Mouse (Mus musculus) forebrain, embryonic 10.5 days (tissue): ENCODE results near the gene Hpse2. TPM values are rescaled to one million over a fixed set of nuclear protein-coding genes. Genes with fewer than 3 reads are reported as not detected.
A peak's percentile ranks its signal among the peaks of the same experiment; 100 is the strongest.

Experiments used
- DNase-seq: peaks from one replicate; pipeline ENCODE4 v3.0.0-alpha.2; 2017; ENCODE audit warnings: low spot score; ENCODE audit errors: extremely low spot score
- H3K27ac ChIP-seq: fragments of 300-500 bp; sonication (generic); 2 replicates; pipeline ENCODE4 v1.5.1; 2016; ENCODE audit warnings: mild to moderate bottlenecking
- H3K27me3 ChIP-seq: fragments of 300-500 bp; sonication (generic); 2 replicates; pipeline ENCODE4 v1.6.1; 2016; ENCODE audit warnings: mild to moderate bottlenecking; ENCODE audit not compliant: poor library complexity, severe bottlenecking
- H3K36me3 ChIP-seq: fragments of 300-500 bp; sonication (generic); replicated peaks from 2 replicates; pipeline ENCODE4 v1.6.1; 2016; ENCODE audit warnings: mild to moderate bottlenecking, moderate library complexity
- H3K4me1 ChIP-seq: fragments of 300-500 bp; sonication (generic); 2 replicates; pipeline ENCODE4 v1.6.1; 2016
- H3K4me3 ChIP-seq: fragments of 300-500 bp; sonication (generic); 2 replicates; pipeline ENCODE4 v1.5.1; 2016; ENCODE audit warnings: mild to moderate bottlenecking, moderate library complexity
- H3K9me3 ChIP-seq: fragments of 300-500 bp; sonication (generic); 2 replicates; pipeline ENCODE4 v1.6.1; 2016; ENCODE audit warnings: mild to moderate bottlenecking, moderate library complexity
- WGBS: fragments of 180-500 bp; shearing (Covaris S2); methylation state at CpG from one replicate; pipeline ENCODE4 v1.1.7; 2016; 5-methylcytosine and 5-hydroxymethylcytosine counted together
- polyA plus RNA-seq: library from polyadenylated mRNA; unstranded; fragments of >200 nt; fragmentation: Nextera tagmentation; extraction: Ambion mirVana; gene quantifications from 2 replicates; pipeline ENCODE4 v1.2.1, GENCODE M21; 2016

The Hpse2 gene
- 2.6 and 4.0 TPM in 2 replicates for polyA plus RNA-seq

GRCm38 (mm10) chr19:43388017-43388904 is at the start of gene Hpse2:
Gene Hpse2 (minus strand): TSS chr19:43388355.
- Histone ChIP-seq H3K27ac (peak within 1 kb of the TSS; percentile 70; the same call in 1 of the 2 replicates), H3K27me3 (peaks cover 68% of the 10 kb centered on the region), H3K9me3 (no peaks in the 10 kb centered on the region), H3K4me1 (peaks cover 48% of the 10 kb centered on the region), H3K36me3 (no peaks in the 10 kb centered on the region), H3K4me3 (peak within 1 kb of the TSS; percentile 54)
- peak; percentile 26 for DNase-seq
- WGBS, result 1% methylated on average over 18 of the region's 18 CpGs

GRCm38 (mm10) chr19:43427446-43428224 is 39.5 kb upstream of the Hpse2 start:
- no peak for DNase-seq
- no peaks in the 10 kb centered on the region for H3K36me3 ChIP-seq
- 93% methylated on average over 24 of the region's 24 CpGs for WGBS
- no peak overlapping the region for H3K27ac ChIP-seq
- no peaks in the 10 kb centered on the region for H3K27me3 ChIP-seq
- H3K9me3 ChIP-seq, result 0 out of 2 replicates have a peak, but pooled peaks cover 2% of the 10 kb centered on the region
- H3K4me3 ChIP-seq, result no peak overlapping the region
- no peaks in the 10 kb centered on the region for H3K4me1 ChIP-seq

DNA sequence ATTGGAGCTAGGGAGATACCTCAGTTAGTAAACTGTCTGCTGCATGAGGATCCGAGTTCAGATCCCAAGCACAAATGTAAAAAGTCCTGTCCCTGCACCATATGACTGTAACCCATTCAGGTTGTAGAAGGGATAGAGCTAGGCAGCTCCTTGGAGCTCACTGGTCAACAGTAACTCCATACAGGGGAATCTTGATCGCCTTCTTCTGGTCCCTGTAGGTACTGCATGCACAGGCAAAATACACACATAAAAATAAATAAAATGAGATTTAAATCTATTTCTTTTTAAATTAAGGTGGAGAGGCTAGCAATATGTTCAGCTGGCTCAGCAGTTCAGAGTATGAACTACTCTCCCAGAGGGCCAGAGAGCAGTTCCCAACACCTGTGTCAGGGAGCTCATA is 35.9 kb upstream of the Hpse2 start:
- Histone ChIP-seq H3K36me3 (no peaks in the 10 kb centered on the region), H3K4me3 (no peak overlapping the region), H3K27ac (no peak overlapping the region), H3K4me1 (no peaks in the 10 kb centered on the region), H3K27me3 (no peaks in the 10 kb centered on the region), H3K9me3 (0 out of 2 replicates have a peak, but pooled peaks cover 2% of the 10 kb centered on the region)
- no peak for DNase-seq
- WGBS, result 77% methylated on average over 2 of the region's 2 CpGs

DNA sequence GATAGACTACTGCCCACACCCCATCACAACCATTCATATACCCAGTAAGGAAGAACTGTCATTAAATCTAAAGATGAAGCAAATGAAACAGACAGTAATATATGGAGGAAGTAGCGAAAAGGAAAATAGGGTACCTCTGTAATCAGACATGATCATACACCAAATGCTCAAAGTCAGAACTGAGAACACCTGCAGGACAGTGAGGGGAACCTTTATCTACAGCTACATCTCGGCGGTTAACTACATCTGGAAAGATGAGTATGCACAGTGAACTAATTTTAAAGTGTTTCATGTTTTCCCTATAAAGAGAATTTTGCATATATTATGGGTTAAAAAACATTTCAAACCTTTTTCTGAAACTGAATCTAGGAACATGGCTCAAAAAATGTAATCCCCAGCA is 32.4 kb upstream of the Hpse2 start:
- Histone ChIP-seq H3K4me3 (no peak overlapping the region), H3K36me3 (no peaks in the 10 kb centered on the region)
- 86% methylated on average over 3 of the region's 3 CpGs for WGBS

DNA sequence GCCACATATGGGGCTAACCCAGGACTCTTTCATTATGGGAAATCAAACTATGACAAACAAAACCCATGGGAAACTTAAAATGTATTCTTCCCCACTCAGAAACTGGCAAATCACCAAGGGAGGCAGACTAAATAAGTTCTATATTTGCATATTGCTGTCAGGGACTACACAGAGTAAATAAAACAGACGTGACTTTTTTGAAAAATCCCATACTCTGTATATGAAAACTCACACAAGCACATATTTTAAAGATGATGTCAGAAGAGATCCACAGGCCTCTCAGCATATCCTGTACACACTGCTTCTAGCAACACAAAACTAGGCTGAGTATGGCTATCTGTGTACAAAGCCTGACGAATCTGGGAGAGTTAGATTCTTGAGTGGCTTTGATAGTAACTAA is 27.4 kb upstream of the Hpse2 start:
- no peaks in the 10 kb centered on the region for H3K9me3 ChIP-seq
- no peaks in the 10 kb centered on the region for H3K36me3 ChIP-seq

More for the DNA sequence above, 32.4 kb upstream of the Hpse2 start:
- Histone ChIP-seq H3K4me1 (no peaks in the 10 kb centered on the region), H3K27me3 (no peaks in the 10 kb centered on the region), H3K27ac (no peak overlapping the region), H3K9me3 (no peaks in the 10 kb centered on the region)
- no peak for DNase-seq

GRCm38 (mm10) chr19:43407181-43407580 is 19.0 kb upstream of the Hpse2 start:
- H3K27me3 ChIP-seq, result no peaks in the 10 kb centered on the region
- no peak overlapping the region for H3K27ac ChIP-seq
- WGBS, result 45% methylated on average over 1 of the region's 1 CpGs
- no peaks in the 10 kb centered on the region for H3K4me1 ChIP-seq
- no peak overlapping the region for H3K4me3 ChIP-seq
- no peak for DNase-seq
- H3K36me3 ChIP-seq, result no peaks in the 10 kb centered on the region
- H3K9me3 ChIP-seq, result no peaks in the 10 kb centered on the region

More for the DNA sequence above, 27.4 kb upstream of the Hpse2 start:
- DNase-seq, result no peak
- H3K27ac ChIP-seq, result no peak overlapping the region
- WGBS, result 88% methylated on average over 2 of the region's 2 CpGs
- no peaks in the 10 kb centered on the region for H3K4me1 ChIP-seq
- no peak overlapping the region for H3K4me3 ChIP-seq
- no peaks in the 10 kb centered on the region for H3K27me3 ChIP-seq

GRCm38 (mm10) chr19:43396327-43396726 is 8.2 kb upstream of the Hpse2 start:
- no peaks in the 10 kb centered on the region; the same call in 1 of the 2 replicates for H3K27me3 ChIP-seq
- H3K36me3 ChIP-seq, result no peaks in the 10 kb centered on the region
- no peaks in the 10 kb centered on the region for H3K9me3 ChIP-seq
- peak; percentile 21 for DNase-seq
- no peak overlapping the region for H3K4me3 ChIP-seq
- 8% methylated on average over 4 of the region's 4 CpGs for WGBS
- H3K4me1 ChIP-seq, result no peaks in the 10 kb centered on the region
- no peak overlapping the region for H3K27ac ChIP-seq

GRCm38 (mm10) chr19:43387071-43387770 is 934 bp downstream of the Hpse2 start:
- Histone ChIP-seq H3K27me3 (peaks cover 78% of the 10 kb centered on the region), H3K36me3 (no peaks in the 10 kb centered on the region), H3K4me3 (peak overlapping the region; percentile 54), H3K9me3 (no peaks in the 10 kb centered on the region), H3K4me1 (peaks cover 48% of the 10 kb centered on the region), H3K27ac (peak overlapping the region; percentile 70; the same call in 1 of the 2 replicates)
- DNase-seq, result no peak
- 1% methylated on average over 14 of the region's 14 CpGs for WGBS

GRCm38 (mm10) chr19:43386041-43386952 is 1.9 kb downstream of the Hpse2 start:
- H3K27ac ChIP-seq, result peak overlapping the region; percentile 71
- under 1% methylated on average over 48 of the region's 48 CpGs for WGBS
- peaks cover 87% of the 10 kb centered on the region for H3K27me3 ChIP-seq
- DNase-seq, result peak; percentile 58
- H3K4me3 ChIP-seq, result peak overlapping the region; percentile 54
- no peaks in the 10 kb centered on the region for H3K9me3 ChIP-seq
- peaks cover 48% of the 10 kb centered on the region for H3K4me1 ChIP-seq
- no peaks in the 10 kb centered on the region for H3K36me3 ChIP-seq

- Histone ChIP-seq H3K27ac (peak overlapping the region; percentile 77; the same call in 1 of the 2 replicates), H3K4me1 (peaks cover 48% of the 10 kb centered on the region), H3K27me3 (peaks cover 91% of the 10 kb centered on the region), H3K36me3 (no peaks in the 10 kb centered on the region), H3K9me3 (no peaks in the 10 kb centered on the region), H3K4me3 (peak overlapping the region; percentile 54)
- peak; percentile 22 for DNase-seq
- WGBS, result 2% methylated on average over 13 of the region's 13 CpGs
Observed at GRCm38 (mm10) chr19:43385451-43385850, 2.7 kb downstream of the Hpse2 start.

DNA sequence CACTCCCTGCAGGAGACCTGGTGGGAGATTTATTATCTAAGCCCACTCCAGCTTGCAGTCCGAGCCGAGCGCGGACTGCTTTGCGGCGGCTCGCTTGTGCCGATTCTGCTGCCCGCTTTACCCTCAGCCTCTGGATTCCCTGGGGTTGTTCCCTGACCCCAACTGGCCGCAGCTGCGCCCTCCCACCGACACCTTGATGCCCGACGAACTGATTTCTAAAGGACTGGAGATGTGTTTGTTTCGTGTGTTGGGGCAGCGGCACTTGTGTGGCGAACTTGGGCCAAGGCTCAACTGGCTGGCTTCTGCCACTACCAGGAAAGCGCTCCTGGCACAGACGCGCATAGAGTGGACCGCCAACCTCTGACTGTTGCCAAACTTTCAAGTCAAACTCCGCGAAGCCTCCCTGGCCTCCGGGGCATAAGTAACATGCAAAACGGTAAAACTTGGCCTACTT is 3.1 kb downstream of the Hpse2 start:
- H3K4me1 ChIP-seq, result peaks cover 48% of the 10 kb centered on the region
- no peaks in the 10 kb centered on the region for H3K36me3 ChIP-seq
- H3K4me3 ChIP-seq, result peak overlapping the region; percentile 54
- H3K27me3 ChIP-seq, result peaks cover 90% of the 10 kb centered on the region
- under 1% methylated on average over 25 of the region's 25 CpGs for WGBS
- peak overlapping the region; percentile 77 for H3K27ac ChIP-seq
- peak; percentile 59 for DNase-seq
- no peaks in the 10 kb centered on the region for H3K9me3 ChIP-seq
